Comparison of ENCODE assay signal across 7 mouse cellular contexts in the genomic region with DNA sequence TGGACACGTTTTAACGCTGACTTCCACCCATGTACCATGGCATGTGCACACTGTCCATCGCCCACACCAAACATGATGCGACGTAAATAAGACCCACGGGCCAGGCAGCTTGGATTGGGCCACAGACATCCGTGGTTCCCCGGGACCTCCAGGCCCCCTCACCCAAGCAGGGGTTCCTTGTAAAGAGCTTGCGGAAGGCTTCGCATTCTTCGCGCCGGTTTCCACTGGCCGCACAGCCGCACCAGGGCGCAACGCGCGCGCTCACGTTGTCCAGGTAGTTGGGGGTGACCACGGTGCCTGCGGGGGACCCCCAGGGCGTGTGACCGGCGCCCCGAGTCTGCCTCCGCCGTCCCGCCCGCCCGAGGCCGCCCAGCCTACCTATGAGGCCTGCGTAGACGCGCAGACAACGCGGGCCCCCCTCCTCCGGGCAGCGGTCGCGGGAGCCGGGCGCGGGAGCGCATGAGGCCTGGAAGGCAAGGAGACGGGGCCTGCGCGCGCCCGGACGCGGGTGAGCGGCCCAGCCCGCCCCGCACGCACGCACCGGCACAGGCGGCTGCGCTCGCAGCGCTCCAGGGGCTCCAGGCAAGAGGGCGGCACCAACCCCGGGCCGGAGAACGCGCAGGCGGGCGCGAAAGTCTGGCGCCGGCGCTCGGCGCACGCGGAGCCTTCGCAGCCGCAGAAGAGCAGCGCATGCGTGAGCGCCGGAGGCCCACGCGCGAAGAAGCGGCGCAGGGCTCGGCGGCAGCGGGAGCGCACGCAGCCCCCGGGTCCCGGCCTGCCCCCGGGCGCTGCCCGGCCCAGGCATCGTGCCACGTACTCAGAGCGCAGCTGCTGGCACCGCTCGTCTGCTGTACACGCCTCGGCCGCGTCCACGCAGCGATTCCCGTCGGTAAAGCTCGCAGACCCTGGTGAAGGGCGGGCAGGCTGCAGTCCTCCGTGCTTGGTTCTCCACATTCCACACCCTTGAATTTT. TPM values are rescaled to one million over a fixed set of nuclear protein-coding genes. Genes with fewer than 3 reads are reported as not detected.
DNase-seq lines count a peak whose midpoint lies in the region; ATAC-seq and TF ChIP-seq lines count a peak whose summit lies in the region.

No protein-coding gene starts in this region.

- H3ac ChIP-seq in myocyte (ENCODE audit: control insufficient read depth, insufficient read length), result peak overlapping the region; percentile 9

- 3% methylated on average over 92 of the region's 115 CpGs for WGBS in embryonic facial prominence, embryonic 12.5 days
- WGBS in hindbrain, embryonic 10.5 days, result 3% methylated on average over 115 of the region's 115 CpGs

- peak overlapping the region; percentile 63 for H3K9ac ChIP-seq in embryonic facial prominence, embryonic 12.5 days

- H3K9me3 ChIP-seq in E14TG2a.4 (ENCODE audit: low read length), result no peaks in the 10 kb centered on the region
- H3K9me3 ChIP-seq in embryonic facial prominence, embryonic 12.5 days, result no peaks in the 10 kb centered on the region
- H3K9me3 ChIP-seq in hindbrain, embryonic 10.5 days, result no peaks in the 10 kb centered on the region

- H3K27me3 ChIP-seq in E14TG2a.4 (ENCODE audit: insufficient read depth, low read length) (peaks cover 83% of the 10 kb centered on the region), myocyte (ENCODE audit: control insufficient read depth, insufficient read depth, insufficient read length) (peaks cover 16% of the 10 kb centered on the region)
- peaks cover 44% of the 10 kb centered on the region for H3K27me3 ChIP-seq in embryonic facial prominence, embryonic 12.5 days
- peaks cover 68% of the 10 kb centered on the region for H3K27me3 ChIP-seq in hindbrain, embryonic 10.5 days (ENCODE audit: insufficient read depth, poor library complexity, severe bottlenecking)

- TF ChIP-seq POLR2A in myocyte (IDR thresholded peaks at IDR 0.05; ENCODE audit: insufficient read length, low read depth), result no peak

- H3K79me2 ChIP-seq in myocyte (ENCODE audit: control insufficient read depth, insufficient read depth), result no peaks in the 10 kb centered on the region

- no peak for TF ChIP-seq CTCF in E14TG2a.4 (conservative IDR thresholded peaks at IDR 0.05; ENCODE audit: low read length)

- H3K36me3 ChIP-seq in E14TG2a.4 (ENCODE audit: insufficient read depth, low read length), result no peaks in the 10 kb centered on the region
- no peaks in the 10 kb centered on the region for H3K36me3 ChIP-seq in embryonic facial prominence, embryonic 12.5 days
- H3K36me3 ChIP-seq in hindbrain, embryonic 10.5 days, result no peaks in the 10 kb centered on the region
- H3K36me3 ChIP-seq in myocyte (ENCODE audit: control insufficient read depth, insufficient read depth), result no peaks in the 10 kb centered on the region

- peak overlapping the region; percentile 86 for H3K4me2 ChIP-seq in embryonic facial prominence, embryonic 12.5 days (replicated peaks)
- H3K4me2 ChIP-seq in myocyte (ENCODE audit: low read depth), result peak overlapping the region; percentile 50

- peak; percentile 69 for ATAC-seq in embryonic facial prominence, embryonic 12.5 days (ENCODE audit: insufficient number of reproducible peaks, insufficient read depth, low FRiP score, low TSS enrichment)
- ATAC-seq in monocyte, adult 5-6 weeks (replicated peaks; ENCODE audit: insufficient number of reproducible peaks, low FRiP score, low TSS enrichment, poor library complexity, severe bottlenecking), result no peak

- H3K4me3 ChIP-seq in E14TG2a.4 (replicated peaks; ENCODE audit: low read length) (peak overlapping the region; percentile 79), myocyte (no peak overlapping the region)
- H3K4me3 ChIP-seq in embryonic facial prominence, embryonic 12.5 days, result peak overlapping the region; percentile 50
- H3K4me3 ChIP-seq in hindbrain, embryonic 10.5 days, result peak overlapping the region; percentile 67

- no peak overlapping the region for H3K27ac ChIP-seq in embryonic facial prominence, embryonic 12.5 days
- peak overlapping the region; percentile 79 for H3K27ac ChIP-seq in hindbrain, embryonic 10.5 days

- peak; percentile 24 for DNase-seq in Muller cell, postnatal 12 days (ENCODE audit: inconsistent ontology term)
- DNase-seq in hindbrain, embryonic 10.5 days (ENCODE audit: low spot score), result peak; percentile 48
- peak; percentile 75 to 76 for DNase-seq in left cerebral cortex, adult 9 months (ENCODE audit: low spot score in 2 of 2)

- peaks cover 10% of the 10 kb centered on the region for H3K4me1 ChIP-seq in E14TG2a.4 (replicated peaks; ENCODE audit: low read depth, low read length)
- H3K4me1 ChIP-seq in embryonic facial prominence, embryonic 12.5 days, result peaks cover 20% of the 10 kb centered on the region; the same call in 1 of the 2 replicates
- peaks cover 28% of the 10 kb centered on the region for H3K4me1 ChIP-seq in hindbrain, embryonic 10.5 days (replicated peaks)

TF ChIP-seq in myocyte, 11 proteins besides CTCF, POLR2A, EP300 and RAD21:
- TF ChIP-seq MYOG (IDR thresholded peaks at IDR 0.05; ENCODE audit: control insufficient read depth in 1 of 3, insufficient read depth in 1 of 3, insufficient read length in 2 of 3, low read depth in 2 of 3), result peak in 2 of 3 experiments; percentile 42 to 67
- no peak for TF ChIP-seq USF1 (IDR thresholded peaks at IDR 0.05; ENCODE audit: low read depth)
- TF ChIP-seq MYOD1 (IDR thresholded peaks at IDR 0.05; ENCODE audit: control insufficient read depth in 1 of 3, insufficient read length in 2 of 3, low read depth in 2 of 3), result peak in 2 of 3 experiments; percentile 52 to 57

RNA-seq across cellular contexts. Expression of gene Gfra4, which starts 1.7 kb away (rescaled TPM):
- polyA plus RNA-seq in embryonic facial prominence, embryonic 12.5 days (2016; fragmentation: Nextera tagmentation; extraction: Ambion mirVana), result 25.0 and 26.5 TPM in 2 replicates
- 4.9 and 6.1 TPM in 2 replicates for polyA plus RNA-seq in hindbrain, embryonic 10.5 days (2016; fragmentation: Nextera tagmentation; extraction: Ambion mirVana)
- 2.2 TPM for polyA plus RNA-seq in myocyte (2012; fragmentation: generic; extraction: Trizol)
- total RNA-seq in monocyte, adult 5-6 weeks (2017), result not detected in 3 replicates

RNA-seq across cellular contexts. Expression of gene Adam33, which starts 22.5 kb away (rescaled TPM):
- polyA plus RNA-seq in embryonic facial prominence, embryonic 12.5 days (2016; fragmentation: Nextera tagmentation; extraction: Ambion mirVana), result 7.4 and 7.5 TPM in 2 replicates
- polyA plus RNA-seq in hindbrain, embryonic 10.5 days (2016; fragmentation: Nextera tagmentation; extraction: Ambion mirVana), result 0.29 and 0.55 TPM in 2 replicates
- 0.02 TPM for polyA plus RNA-seq in myocyte (2012; fragmentation: generic; extraction: Trizol)
- not detected in 3 replicates for total RNA-seq in monocyte, adult 5-6 weeks (2017)

RNA-seq across cellular contexts. Expression of gene Siglec1, which starts 45.4 kb away (rescaled TPM):
- 0.08 and 0.11 TPM in 2 replicates for polyA plus RNA-seq in embryonic facial prominence, embryonic 12.5 days (2016; fragmentation: Nextera tagmentation; extraction: Ambion mirVana)
- polyA plus RNA-seq in hindbrain, embryonic 10.5 days (2016; fragmentation: Nextera tagmentation; extraction: Ambion mirVana), result 0.10 and 0.16 TPM in 2 replicates
- polyA plus RNA-seq in myocyte (2012; fragmentation: generic; extraction: Trizol), result not detected
- 0.68 to 0.75 TPM in 2 of 3 replicates, not detected in the other for total RNA-seq in monocyte, adult 5-6 weeks (2017)

Comparison
In these comparisons a context has a peak if more than half of its experiments do, and no peak if none do; other contexts are left out.
1. DNase-seq: peak in every context shown above with its lines; median percentile 76 in left cerebral cortex, adult 9 months; 48 in hindbrain, embryonic 10.5 days; 24 in Muller cell, postnatal 12 days.